Mouse (Mus musculus) gastrocnemius, postnatal 25 days (tissue): Measurements from ENCODE around the gene Rag2. TPM values are rescaled to one million over a fixed set of nuclear protein-coding genes. Genes with fewer than 3 reads are reported as not detected.
A peak's percentile ranks its signal among the peaks of the same experiment; 100 is the strongest.

Experiments used
- DNase-seq: peaks from one replicate; pipeline ENCODE4 v3.0.0; 2022
- total RNA-seq, 2 experiments: library from RNA; stranded (reverse); gene quantifications; 1 replicate in 1 of 2; 2 replicates in 1 of 2; pipeline ENCODE4 v1.2.3; 2021

Gene Rag2
- total RNA-seq, 2 experiments from 2014 or later: not detected

DNA sequence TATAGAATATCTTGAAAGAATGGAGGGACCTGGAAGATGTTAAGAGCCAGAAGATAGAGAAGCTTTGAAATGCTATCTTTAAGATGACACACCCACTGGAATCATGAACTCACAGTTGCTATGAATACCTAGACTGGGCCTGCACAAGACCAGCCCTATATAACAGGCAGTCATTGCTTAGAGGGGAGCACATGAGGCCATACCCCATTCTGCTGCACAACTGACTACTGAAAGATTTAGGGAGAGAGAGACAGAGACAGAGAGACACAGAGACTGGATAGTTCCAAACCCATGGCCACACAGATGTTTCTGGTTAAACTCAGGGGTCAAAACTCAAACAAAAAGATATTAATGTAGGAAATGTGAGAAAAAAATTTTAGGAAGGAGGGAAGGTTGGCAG, 2.7 kb downstream of the Rag2 start:
- DNase-seq: no peak

DNA sequence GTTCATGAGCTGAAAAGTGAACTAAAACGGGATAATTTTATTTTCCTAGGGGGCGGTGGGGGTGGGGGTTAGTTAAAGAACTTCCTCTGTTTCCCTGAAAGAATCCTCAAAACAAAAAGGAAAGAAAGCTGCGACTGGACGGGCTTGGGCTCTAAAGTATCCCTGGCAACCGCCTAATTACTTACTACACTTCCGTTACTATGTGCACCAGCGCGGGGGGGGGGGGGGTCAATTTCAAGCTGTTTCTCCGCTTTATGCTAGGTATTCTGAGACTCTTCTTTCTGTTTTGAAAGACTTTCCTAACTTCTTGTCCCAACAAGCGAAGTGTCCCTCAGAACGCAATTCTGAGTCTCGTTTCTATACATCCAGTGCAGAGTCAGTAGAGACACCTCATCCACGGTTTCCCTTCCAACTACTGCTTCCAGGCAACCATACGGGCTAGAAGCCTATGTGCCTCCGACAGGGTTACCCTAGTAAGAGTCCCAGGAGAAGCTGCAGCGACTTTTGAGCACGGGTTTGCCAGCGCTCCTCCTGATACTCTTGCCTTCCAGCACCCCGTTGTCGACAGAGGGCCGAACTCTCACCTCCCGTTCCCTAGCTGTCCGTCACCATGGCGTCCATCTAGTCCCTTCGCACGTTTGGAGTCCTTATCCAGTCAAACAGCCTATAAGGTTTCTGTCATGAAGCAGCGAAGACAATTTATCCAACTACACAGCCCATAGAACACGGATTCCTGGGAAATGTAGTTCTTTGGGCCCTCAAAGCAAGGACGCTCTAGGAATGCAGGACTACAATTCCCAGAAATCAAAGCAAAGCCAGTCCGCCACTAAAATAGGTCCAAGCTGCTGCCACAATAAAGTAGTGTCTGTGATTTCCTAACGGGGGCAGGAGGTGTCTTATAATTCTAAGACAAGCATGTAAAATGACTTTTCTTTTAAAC, 4.0 kb downstream of the Rag2 start:
- peak; percentile 81 for DNase-seq

DNA sequence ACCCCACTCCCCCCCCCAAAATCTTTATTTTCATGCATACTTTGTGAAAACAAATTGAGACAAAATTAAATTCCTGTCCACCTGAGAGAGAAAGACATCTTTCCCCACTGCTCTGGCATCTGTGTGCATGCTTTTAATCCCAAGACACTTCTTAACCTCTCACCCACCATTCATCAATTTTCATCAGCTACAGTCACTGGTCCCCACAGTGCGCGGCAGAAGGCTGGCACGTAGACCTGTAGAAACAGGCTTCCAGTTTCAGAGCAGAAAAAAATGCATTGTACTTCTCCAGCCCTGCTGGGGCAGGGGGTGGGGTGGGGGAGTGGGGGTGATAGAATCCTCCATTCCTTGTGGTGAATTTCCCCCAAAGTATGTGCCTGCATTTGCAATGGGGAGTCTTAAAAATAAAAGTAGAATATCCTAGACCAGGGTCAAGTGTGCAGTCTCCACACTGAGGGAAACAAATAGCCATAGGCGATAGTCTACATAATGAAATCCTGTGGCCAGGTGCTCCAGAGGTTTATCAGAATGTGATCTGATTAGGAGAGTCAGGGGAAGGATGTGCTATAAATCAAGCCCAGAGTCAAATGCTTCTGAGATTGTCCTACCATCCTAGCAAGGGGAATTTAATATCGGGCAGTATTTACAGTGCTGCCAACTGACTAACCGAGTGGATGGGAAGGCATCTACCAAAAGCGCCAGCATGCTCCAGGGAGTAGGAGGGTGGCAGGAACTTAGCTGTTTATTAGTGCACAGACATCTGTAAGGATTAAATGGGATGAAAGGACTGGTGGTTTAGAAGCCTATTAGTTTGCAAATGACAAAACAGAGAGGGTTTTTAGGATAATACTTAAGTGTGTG, 14.7 kb downstream of the Rag2 start:
- DNase-seq: no peak

DNA sequence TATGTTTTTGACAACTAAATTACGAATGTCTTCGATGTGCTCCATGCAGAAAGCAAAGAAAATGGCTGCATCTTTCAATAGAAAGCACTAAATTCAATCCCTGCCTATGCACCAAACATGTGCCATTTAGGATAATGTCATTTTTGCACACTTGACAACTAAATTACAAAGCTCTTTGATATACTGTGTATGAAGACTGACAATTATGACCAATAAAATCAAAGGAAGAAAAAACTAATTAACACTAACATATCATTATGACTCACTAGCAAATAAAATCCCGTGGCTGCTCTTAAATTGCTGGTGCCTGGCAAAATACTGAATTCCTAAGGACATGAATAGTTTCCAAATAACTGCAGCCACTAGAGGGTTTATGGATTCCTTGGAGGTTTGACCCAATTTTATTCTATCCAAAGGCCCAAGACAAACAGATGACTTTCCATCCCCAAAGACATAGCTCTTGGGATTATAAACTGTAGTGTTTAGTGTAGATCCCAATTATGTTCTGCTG, 15.4 kb downstream of the Rag2 start:
- no peak for DNase-seq

DNA sequence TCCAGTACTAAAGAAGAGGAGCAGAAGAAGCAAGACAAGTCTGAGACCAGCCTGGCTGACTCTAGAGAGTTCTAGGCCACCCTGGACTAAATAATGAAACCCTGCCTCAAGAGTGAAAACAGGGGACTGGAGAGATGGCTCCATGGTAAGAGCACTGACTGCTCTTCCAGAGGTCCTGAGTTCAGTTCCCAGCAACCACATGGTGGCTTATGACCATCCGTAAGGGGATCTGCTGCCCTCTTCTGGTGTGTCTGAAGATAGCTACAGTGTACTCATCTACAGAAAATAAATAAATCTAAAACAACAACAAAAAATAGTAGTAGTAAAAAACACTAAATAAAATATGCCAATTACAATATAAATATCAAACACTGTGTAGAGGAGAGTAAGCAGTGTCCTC, 21.3 kb downstream of the Rag2 start:
- no peak for DNase-seq

DNA sequence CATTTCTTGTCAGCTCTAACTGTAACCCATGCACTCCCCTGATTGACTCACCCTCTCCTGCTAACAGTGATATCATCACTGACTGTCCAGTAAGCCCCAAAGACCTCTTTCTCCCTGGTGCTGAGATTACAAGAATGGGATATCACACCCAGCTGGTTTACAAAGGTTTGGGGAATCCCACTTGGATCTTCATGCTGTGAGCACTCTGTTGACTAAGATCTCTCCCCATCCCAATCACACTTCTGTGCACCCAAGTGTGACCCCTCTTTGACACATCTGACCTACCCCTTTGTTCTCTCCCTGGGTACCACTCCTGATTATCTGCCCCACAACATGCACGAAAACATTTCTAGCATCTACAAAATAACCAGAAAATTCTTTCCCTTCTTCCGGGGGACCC, 23.8 kb downstream of the Rag2 start:
- DNase-seq: no peak

DNA sequence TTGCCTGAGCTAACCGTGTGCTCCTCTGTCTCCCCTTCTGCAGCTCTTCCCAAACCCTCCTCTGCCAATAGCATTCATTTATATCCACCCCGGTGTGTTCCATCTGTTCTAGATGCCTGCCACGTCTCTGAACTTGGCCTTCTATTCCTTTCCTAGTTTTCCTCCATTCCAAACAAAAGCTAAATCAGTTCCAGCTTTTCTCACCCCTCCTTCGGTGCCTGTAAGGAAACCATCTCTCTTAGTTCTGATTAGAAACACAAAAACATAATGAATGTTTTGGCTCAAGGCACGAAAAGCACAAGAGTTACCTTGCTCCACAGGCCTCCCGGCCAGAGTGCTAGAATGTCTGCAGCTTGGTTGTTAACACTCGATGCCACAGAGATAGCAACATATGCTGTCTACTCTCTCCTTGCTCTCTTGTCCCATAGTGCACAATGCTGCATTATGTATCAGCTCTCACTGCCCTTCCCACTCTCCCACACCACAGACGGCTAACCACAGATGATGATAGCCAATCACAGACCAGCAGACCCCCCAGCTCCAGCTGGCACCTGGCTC, 24.7 kb downstream of the Rag2 start, which contains the start of the genes Rag1 and B230118H07Rik:
Rag1 (minus strand) TSS at position 388 of the 558 bp plus-strand sequence.
B230118H07Rik (minus strand) TSS at position 419 of the 558 bp plus-strand sequence.
- DNase-seq: peak; percentile 13

DNA sequence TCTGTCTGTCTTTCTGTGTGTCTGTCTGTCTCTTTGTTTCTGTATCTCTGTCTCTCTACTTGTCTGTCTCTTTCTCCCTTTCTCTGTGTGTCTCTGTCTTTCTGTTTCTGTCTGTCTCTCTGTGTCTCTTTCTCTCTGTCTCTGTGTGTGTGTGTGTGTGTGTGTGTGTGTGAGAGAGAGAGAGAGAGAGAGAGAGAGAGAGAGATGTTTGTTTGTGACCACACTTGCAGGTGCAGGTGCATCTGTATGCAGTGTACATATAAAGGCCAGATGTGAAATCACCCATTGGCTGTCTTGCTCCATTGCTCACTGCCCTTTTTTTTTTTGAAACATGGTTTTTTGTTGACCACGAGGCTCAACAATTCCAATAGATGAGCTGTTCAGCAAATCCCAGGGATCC, 25.9 kb downstream of the Rag2 start:
- no peak for DNase-seq

DNA sequence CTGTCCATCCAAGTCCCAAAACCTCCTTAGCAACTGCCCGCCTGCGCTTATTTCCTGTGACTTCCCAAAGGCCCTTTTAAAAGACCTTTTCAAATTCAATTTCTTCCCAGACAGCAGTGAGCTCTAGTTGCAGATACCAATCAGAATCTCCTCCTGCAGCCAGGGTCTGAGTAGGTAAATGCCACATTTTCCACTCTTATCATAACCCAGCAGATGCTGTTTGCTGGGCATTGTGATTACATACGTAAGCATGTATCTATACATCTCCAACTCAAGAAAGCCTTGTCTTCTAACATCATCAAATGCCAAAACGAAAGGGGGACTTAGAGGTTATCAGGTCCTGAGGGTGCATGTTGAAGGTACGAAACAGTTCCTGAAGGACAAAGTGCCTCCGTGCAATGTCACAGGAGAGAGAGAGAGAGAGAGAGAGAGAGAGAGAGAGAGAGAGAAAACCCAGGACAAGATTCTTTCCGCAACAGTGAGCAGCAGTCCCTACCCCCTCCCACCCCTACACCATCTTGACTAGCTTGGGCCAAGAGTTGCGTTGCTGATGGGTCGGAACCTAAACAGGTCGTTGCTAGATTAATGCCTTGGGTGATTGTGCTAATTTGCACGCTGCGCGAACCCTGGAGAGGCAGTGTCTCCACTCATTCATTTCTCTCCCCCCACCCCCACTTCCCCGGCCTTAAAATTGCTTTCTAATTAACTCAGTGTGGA, 27.8 kb downstream of the Rag2 start:
- DNase-seq: no peak

DNA sequence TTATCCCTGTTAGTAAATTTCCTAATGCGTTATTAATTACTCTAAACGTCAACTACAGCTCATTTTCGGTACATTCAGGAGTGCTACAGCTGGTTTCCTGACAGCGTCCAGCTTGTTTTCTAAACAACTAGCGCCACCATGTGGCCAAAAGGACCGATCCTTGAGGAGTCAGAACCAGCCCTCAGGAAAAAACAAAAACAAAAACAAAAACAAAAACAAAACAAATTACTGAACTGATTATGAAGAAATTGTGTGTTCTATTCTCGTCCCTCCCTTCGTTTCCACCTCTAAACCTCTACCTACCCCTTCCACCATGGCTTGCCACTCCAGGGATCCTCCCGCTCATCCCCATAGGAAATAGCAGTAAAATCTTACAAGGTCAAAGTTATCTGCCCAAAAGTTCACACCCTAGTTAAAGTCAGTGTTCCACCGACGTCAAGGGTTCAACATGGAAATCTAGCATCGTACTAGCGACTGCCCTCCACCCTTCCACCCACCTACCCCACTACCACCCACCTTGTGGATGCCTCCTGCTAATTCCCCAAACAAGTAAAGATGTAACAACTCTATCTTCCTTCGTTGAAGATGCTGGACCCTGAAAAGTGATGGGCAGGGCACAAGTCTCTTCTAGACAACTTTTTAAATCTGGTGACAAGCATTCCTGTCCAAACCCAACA, 28.5 kb downstream of the Rag2 start:
- no peak for DNase-seq

DNA sequence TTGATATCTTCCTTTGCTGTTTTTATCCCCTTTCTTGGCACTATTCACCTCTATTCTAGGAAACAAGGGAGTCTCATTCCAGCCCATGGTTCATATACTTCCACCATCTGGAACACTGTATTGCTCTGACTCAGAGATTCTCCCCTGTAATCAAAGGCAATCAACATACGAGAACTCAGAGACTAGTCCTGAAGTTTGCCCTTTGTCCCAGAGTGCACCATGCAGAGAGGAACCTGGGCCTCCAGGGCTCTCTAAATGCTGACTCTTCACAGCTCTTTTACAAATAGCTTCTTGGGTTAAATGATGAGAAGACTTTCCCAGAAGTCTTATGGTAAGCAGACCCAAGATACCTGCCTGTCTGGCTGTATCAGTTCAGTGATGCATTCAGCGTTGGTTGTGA, 36.0 kb downstream of the Rag2 start:
- DNase-seq: no peak

DNA sequence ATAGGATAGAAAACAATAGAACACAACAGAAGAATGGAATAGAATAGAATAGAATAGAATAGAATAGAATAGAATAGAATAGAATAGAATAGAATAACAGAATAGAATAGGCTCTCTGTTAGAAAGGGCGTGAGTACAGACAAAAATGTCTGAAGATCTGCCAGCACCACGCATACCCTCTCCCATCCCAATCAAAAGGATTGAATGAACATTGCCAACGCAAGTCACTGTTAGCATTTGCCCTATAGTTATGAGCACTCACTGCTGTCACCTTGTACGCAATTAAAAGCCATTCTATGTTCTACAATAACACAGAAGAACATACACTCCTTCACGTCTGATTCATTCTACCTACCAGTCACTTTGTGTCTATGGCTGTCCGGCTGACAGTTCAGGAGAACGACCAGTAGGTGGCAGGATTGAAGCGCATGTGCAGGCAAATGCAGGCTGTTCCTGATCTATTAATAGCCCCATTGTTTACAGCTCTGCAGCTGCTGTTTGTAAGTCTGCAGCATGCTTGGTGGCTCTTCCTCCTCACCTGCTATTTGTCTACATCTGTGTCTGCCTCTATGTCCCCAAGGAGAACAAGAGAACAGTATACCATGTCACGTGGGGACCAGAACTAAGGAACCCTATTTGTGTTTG, 40.7 kb downstream of the Rag2 start:
- peak; percentile 59 for DNase-seq

DNA sequence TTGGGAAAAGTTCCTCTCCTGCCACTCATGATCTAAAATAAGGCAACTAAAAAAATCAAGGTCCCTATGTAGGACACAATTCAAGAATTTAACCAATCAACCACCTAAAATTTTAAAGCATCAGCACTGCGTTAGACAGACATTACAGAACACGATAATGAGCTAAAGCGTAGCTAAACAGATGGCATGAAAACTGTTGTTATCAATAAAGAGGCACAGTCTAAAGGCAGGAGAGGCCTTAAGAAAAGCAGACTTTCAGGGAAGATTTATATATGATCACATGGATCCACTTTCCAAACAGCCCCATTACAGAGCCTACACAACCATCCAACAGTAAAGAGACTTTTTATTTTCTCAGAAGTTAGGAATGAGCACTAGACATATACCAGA, 41.2 kb downstream of the Rag2 start:
- no peak for DNase-seq

DNA sequence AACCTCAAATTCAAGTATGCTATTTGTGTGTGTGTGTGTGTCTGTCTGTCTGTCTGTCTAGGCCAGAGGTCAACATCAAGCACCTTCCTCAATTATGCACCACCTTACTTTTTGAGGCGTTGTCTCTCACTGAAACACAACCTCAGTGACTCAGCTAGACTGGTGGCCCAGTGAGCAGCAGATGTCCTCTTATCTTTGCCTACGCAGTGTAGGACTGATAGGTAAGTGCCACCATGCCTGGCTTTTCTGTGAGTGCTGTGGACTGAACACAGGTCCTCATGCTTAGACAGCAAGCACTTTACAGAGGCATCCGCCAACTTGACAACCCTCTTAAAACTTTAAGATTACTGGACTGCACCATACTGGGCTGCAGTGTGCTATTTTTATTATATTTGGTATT, 44.2 kb downstream of the Rag2 start:
- DNase-seq: no peak

DNA sequence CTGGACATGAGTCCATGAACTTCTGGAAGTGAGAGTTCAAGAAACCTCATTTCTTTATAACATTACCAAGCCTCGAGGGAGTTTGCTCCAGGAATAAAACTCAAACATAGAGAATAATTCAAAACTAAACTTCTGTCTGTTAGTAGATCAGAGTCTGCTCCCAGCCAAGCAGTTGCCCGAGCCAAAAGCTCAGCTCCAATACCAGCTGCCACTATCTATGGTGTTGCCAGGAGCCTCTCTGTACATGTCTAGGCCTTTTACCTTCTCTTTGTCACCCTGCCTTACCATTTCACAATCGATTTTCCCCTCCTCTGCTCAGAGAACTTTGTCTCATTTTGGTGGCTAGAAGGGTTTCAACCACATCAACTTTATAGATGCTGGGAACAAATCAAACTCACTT, 49.0 kb downstream of the Rag2 start:
- no peak for DNase-seq

DNA sequence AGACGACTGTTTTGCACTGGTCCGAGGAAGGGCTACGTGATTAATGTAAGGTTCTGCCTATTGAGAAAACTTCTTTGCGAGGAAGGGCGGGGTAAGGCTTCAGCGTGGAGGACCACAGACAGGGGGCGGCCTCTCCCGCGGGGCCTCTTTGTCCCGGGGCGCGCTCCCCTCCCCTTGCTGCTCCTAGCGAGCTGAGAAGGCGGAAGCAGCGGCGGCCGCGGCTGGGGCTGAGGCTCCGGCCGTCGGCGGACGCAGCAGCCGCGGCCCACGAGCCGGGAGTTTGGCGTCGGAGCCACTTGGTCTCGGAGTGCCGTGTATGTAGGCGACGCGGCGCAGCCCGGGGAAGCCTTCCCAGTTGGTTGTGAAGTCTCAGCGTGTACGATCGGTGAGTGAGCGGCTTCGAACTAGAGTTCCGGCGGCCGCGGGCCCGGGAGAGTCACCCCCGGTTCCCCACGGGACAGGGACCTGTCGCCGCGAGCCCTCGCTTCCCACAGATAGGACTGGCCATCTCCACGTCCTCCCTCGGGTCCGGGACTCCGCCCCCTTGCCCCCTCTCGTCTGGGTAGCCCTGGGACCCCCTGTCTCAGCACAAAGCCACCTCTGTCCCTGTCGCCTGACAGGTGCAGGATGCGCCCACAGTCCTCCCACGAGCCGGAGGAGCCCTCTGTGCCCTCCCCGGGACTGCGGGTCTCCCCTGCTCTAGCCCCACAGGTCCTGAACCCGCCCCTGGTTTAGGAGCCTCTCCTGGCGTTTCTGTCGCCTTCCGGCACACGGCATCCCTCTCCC, 53.9 kb downstream of the Rag2 start, which contains the start of gene Traf6:
Traf6 (plus strand) TSS at position 194 of the 786 bp plus-strand sequence.
- peak; percentile 84 for DNase-seq

DNA sequence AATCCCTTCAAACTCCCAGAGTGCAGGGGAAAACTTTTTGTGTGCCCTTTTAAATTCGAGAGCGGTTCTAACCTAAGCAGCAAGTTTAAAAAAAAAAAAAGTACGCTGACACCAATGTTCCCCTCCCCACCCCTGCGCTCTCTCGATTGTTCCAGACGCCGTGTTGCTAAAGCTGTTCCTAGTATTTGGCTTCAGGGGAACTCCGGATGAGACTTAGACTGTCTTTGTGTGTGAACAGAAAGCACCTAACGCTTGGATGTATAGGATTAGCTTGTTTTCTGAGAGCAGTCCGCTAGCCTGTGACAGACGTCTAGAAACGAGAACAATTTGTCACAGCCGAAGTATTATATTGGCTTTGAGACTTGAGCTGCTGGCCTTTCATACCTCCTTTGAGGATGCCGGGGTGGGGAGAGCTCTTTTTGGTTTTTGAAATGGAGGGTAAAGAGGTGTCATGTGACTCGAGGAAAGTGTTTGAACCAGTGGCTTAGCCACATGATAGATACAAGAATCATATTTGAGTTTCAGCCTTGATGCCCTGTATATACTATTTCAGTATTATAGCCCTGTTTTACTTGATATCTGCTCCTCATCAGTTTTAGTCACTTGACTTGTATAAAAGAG, 54.8 kb downstream of the Rag2 start:
- DNase-seq: no peak
